Mouse (Mus musculus) embryo, embryonic 11.5 days (tissue): ENCODE measurements around the gene Mkrn3.

Experiments
- DNase-seq: peaks from one replicate; pipeline ENCODE4 v3.0.0-alpha.2; 2012; ENCODE audit warnings: low read depth, low spot score

The Mkrn3 gene

DNA sequence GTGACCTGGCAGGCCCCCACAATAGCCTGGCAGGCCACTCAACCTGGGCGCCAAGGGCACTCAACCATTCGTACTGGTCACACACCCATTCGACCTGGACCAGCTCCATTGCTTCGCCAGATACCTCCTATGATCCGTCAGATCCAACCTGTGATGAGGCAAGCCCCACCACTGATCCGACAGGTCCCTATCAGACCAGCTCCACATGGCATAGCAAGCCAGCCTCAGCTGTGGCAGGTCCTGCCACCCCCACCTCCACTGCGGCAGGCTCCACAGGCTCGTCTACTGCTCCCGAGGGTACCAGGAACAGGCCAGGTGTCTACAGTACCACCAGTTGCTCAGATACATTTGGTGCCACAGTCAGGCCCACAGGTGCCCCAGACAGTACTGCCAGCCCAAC lies 41.4 kb downstream of the Mkrn3 start:
- no peak for DNase-seq

DNA sequence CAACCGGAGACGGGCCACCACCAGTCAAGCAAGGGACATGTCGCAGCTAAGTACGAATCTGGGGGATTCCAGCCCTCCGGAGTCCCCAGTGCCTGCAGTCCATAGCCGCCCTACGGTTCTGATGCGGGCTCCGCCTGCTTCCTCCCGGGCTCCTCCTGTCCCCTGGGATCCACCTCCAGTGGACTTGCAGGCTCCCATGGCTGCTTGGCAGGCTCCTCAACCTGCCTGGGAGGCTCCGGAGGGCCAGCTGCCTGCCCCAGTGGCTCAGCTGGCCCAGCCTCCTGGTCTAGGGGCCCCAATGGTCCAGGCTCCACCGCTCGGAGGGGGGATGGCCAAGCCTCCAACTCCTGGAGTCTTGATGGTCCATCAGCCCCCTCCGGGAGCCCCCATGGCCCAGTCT lies 42.6 kb downstream of the Mkrn3 start:
- no peak for DNase-seq

DNA sequence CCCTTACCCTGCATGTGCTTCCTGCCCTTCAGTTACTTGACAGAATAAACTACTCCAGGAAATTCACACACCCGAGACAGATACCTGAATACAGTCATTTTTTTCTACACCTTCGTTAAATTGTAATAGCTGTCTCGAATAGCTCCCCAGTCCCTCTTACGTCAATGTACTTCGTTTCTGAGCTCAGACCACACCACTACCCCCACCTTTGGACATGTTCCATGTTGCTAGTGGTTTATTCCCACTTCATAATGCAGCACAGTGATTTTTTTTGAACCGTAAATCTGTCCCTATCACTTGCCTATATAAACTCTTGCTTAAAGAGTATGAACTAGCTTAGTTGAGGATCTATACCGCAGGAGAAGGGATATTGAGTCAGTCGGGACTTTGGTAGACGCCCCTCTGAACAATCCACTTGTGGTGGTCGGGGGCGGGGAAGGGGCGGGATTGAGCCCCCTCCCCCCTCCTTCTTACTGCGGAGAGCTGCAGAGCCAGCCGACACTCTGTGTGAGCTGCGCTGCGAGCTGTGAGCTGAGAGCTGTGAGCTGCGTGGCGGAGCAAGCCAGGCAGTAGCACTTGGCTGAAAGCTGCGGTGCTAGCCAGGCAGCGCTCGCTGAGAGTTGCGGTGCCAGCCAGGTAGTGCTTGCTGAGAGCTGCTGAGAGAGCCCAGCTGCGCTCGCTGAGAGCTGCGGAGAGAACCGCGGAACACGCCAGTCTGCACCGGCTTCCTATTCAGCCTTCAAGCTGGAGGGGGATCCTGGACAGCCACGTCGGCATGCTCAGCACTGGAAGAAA lies 43.2 kb downstream of the Mkrn3 start, which contains the start of gene Magel2:
Gene Magel2 (plus strand): TSS at position 501 of the 795 bp plus-strand sequence.
- peak; percentile 52 for DNase-seq

DNA sequence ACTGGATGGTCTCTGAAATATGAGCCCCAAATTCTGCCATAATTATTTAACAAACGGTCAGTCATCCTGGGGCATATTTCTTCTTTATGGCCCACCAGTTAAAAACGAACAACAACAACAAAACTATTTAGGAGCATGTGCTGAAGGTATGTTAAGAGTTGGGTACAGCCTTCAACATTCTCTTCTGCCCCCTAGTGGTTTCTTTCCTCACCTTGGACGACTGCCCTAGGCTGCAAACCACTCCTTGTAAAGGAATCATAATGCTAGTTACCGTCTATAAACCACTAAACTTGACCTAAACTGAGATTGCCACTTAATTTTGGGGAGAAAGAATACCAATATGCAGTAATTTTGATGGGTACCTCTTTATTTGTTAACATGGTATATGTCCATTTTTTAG lies 44.3 kb downstream of the Mkrn3 start:
- DNase-seq: no peak
